Mouse (Mus musculus): ENCODE measurements around the gene Acadl.

- TF ChIP-seq CTCF (IDR thresholded peaks at IDR 0.05; ENCODE audit: low read depth, low read length) (no peak), GATA1 (IDR thresholded peaks at IDR 0.05; ENCODE audit: borderline replicate concordance, low read length) (no peak)
Observed at GRCm38 (mm10) chr1:66839135-66839534, 23.9 kb downstream of the Acadl start.

Measured in G1E (cell line).